Mouse (Mus musculus) right cerebral cortex, postnatal 10 days (tissue): Measurements from ENCODE around the gene B9d2.

Source experiments
- DNase-seq, 2 experiments: peaks; one replicate each; pipeline ENCODE4 v3.0.0; 2021; ENCODE audit warnings: low spot score in 2 of 2

Gene B9d2

GRCm38 (mm10) chr7:25674719-25675300 lies 5.8 kb upstream of the B9d2 start, which contains the start of gene Tmem91:
Tmem91 (minus strand) TSS chr7:25675166.
- peak in 1 of 2 experiments; percentile 59 for DNase-seq

GRCm38 (mm10) chr7:25675405-25675804 lies 5.2 kb upstream of the B9d2 start:
- DNase-seq, result no peak

- DNase-seq, result peak; percentile 95 to 96
Observed at GRCm38 (mm10) chr7:25676085-25676781, 4.3 kb upstream of the B9d2 start.

- no peak for DNase-seq
Observed at GRCm38 (mm10) chr7:25677013-25677412, 3.6 kb upstream of the B9d2 start.

- no peak for DNase-seq
Observed at GRCm38 (mm10) chr7:25679971-25680370, 609 bp upstream of the B9d2 start.

- no peak for DNase-seq
Observed at GRCm38 (mm10) chr7:25681341-25682231, 1.0 kb downstream of the B9d2 start.

GRCm38 (mm10) chr7:25683474-25684180 lies 3.0 kb downstream of the B9d2 start:
- DNase-seq, result no peak

- DNase-seq, result no peak
Observed at GRCm38 (mm10) chr7:25684659-25685058, 4.1 kb downstream of the B9d2 start.

- no peak for DNase-seq
Observed at GRCm38 (mm10) chr7:25685926-25686470, 5.4 kb downstream of the B9d2 start.

GRCm38 (mm10) chr7:25686680-25687531 lies 6.3 kb downstream of the B9d2 start, which contains the start of gene Tgfb1:
Tgfb1 (plus strand) TSS chr7:25687002.
- no peak for DNase-seq

GRCm38 (mm10) chr7:25687811-25688401 lies 7.3 kb downstream of the B9d2 start:
- DNase-seq, result no peak

GRCm38 (mm10) chr7:25688810-25689586 lies 8.4 kb downstream of the B9d2 start:
- no peak for DNase-seq

GRCm38 (mm10) chr7:25689603-25690021 lies 9.0 kb downstream of the B9d2 start:
- DNase-seq, result no peak

- no peak for DNase-seq
Observed at GRCm38 (mm10) chr7:25690051-25690450, 9.5 kb downstream of the B9d2 start.

- no peak for DNase-seq
Observed at GRCm38 (mm10) chr7:25694104-25694503, 13.5 kb downstream of the B9d2 start.

- no peak for DNase-seq
Observed at GRCm38 (mm10) chr7:25699851-25700250, 19.3 kb downstream of the B9d2 start.

GRCm38 (mm10) chr7:25700732-25701131 lies 20.2 kb downstream of the B9d2 start:
- no peak for DNase-seq

GRCm38 (mm10) chr7:25702350-25702749 lies 21.8 kb downstream of the B9d2 start:
- no peak for DNase-seq

GRCm38 (mm10) chr7:25703793-25704494 lies 23.4 kb downstream of the B9d2 start:
- no peak for DNase-seq
